Mouse (Mus musculus) limb, embryonic 11.5 days (tissue): ENCODE measurements around the gene Abca3. TPM values are rescaled to one million over a fixed set of nuclear protein-coding genes. Genes with fewer than 3 reads are reported as not detected.

Experiments
- ATAC-seq: fragments of 200-750 bp; cut with Nextera tagmentation; 2 replicates; pipeline ENCODE4 v1.8.0; 2017; ENCODE audit warnings: low read depth; ENCODE audit not compliant: insufficient number of reproducible peaks, low FRiP score, low TSS enrichment
- DNase-seq: peaks from one replicate; pipeline ENCODE4 v3.0.0-alpha.2; 2015; ENCODE audit warnings: low spot score
- H3K27ac ChIP-seq: fragments of 300-500 bp; sonication (generic); replicated peaks from 2 replicates; pipeline ENCODE4 v1.5.1; 2014; ENCODE audit warnings: low read depth, mild to moderate bottlenecking, low read length
- H3K27me3 ChIP-seq: fragments of 300-500 bp; sonication (generic); 2 replicates; pipeline ENCODE4 v1.6.1; 2014; ENCODE audit warnings: mild to moderate bottlenecking, low read length, mixed read lengths; ENCODE audit not compliant: control insufficient read depth, insufficient read depth
- H3K36me3 ChIP-seq: fragments of 300-500 bp; sonication (generic); 2 replicates; pipeline ENCODE4 v1.6.1; 2014; ENCODE audit warnings: mild to moderate bottlenecking, low read length, moderate library complexity, mixed read lengths; ENCODE audit not compliant: control insufficient read depth, insufficient read depth
- H3K4me1 ChIP-seq: fragments of 300-500 bp; sonication (generic); 2 replicates; pipeline ENCODE4 v1.6.1; 2014; ENCODE audit warnings: low read length, mixed read lengths; ENCODE audit not compliant: control insufficient read depth, insufficient read depth
- H3K4me2 ChIP-seq: fragments of 300-500 bp; sonication (generic); 2 replicates; pipeline ENCODE4 v1.6.1; 2014; ENCODE audit warnings: low read depth, mild to moderate bottlenecking, moderate library complexity; ENCODE audit not compliant: severe bottlenecking
- H3K4me3 ChIP-seq: fragments of 300-500 bp; sonication (generic); 2 replicates; pipeline ENCODE4 v1.5.1; 2014; ENCODE audit warnings: low read depth, low read length
- H3K9ac ChIP-seq: fragments of 300-500 bp; sonication (generic); 2 replicates; pipeline ENCODE4 v1.6.1; 2014; ENCODE audit warnings: mild to moderate bottlenecking, low read length
- H3K9me3 ChIP-seq: fragments of 300-500 bp; sonication (generic); 2 replicates; pipeline ENCODE4 v1.6.1; 2016; ENCODE audit warnings: low read length; ENCODE audit not compliant: control insufficient read depth
- WGBS: fragments of 180-500 bp; shearing (Covaris S2); extraction: QIAGEN DNeasy Blood & Tissue Kit; methylation state at CpG from one replicate; pipeline ENCODE4 v1.1.7; 2014; 5-methylcytosine and 5-hydroxymethylcytosine counted together
- polyA plus RNA-seq: library from polyadenylated mRNA; unstranded; fragments of >200 nt; fragmentation: Nextera tagmentation; extraction: Ambion mirVana; gene quantifications from 2 replicates; pipeline ENCODE4 v1.2.1, GENCODE M21; 2014

Gene Abca3
- polyA plus RNA-seq, 1 experiment from 2014 or later, result 3.0 TPM

GRCm38 (mm10) chr17:24391149-24391548, 39.4 kb downstream of the Abca3 start:
- H3K4me1 ChIP-seq, result no peaks in the 10 kb centered on the region
- H3K9ac ChIP-seq, result no peak overlapping the region
- no peak overlapping the region for H3K4me2 ChIP-seq
- no peaks in the 10 kb centered on the region for H3K27me3 ChIP-seq
- 63% methylated on average over 8 of the region's 8 CpGs for WGBS
- no peak overlapping the region for H3K4me3 ChIP-seq
- H3K9me3 ChIP-seq, result no peaks in the 10 kb centered on the region
- H3K27ac ChIP-seq, result no peak overlapping the region
- peak; percentile 26 for DNase-seq
- no peak for ATAC-seq
- no peaks in the 10 kb centered on the region for H3K36me3 ChIP-seq

DNA sequence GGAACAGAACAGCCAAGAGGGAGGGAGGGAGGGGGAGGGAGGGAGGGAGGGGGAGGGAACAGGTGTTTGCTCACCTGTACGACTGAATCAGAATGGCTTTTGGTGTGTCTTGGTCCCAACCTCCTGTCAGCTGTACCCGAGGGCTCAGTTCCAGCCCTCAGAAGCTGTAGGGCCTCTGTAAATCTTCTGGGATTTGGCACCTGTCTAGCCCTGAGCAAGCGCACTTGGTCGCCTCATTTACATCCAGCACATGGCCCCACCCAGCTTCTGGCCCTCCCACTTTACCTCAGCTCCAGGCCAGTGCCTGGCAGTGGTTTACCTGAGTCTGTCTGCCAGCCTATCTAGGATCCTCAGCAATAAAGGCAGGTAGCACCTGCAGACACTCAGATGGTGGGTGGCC, 41.8 kb downstream of the Abca3 start:
- H3K9ac ChIP-seq, result no peak overlapping the region
- no peaks in the 10 kb centered on the region for H3K9me3 ChIP-seq
- DNase-seq, result no peak
- H3K27me3 ChIP-seq, result no peaks in the 10 kb centered on the region
- no peak overlapping the region for H3K4me3 ChIP-seq
- H3K36me3 ChIP-seq, result peaks cover 2% of the 10 kb centered on the region; the same call in 1 of the 2 replicates
- H3K4me2 ChIP-seq, result no peak overlapping the region
- WGBS, result 16% methylated on average over 4 of the region's 4 CpGs
- no peaks in the 10 kb centered on the region for H3K4me1 ChIP-seq
- no peak for ATAC-seq
- no peak overlapping the region for H3K27ac ChIP-seq

DNA sequence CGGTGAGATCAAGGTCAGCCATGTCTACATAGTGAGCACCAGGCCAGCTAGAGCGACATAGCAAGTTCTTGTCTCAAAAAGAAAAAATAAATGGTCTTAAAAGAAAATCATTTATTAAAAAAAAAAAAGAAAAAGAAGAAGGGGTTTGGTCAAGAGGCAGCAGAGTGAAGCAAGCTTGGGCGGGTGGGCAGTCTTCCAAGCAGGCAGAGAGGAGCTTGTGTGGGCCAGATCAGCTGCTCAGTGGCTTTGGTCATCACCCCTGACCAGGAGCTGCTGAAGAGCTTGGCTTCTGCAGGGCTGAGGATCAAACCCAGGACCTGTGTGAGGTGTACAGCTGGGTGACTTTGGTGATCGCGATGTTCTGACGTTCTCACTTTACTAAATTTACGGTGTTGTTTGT, 42.7 kb downstream of the Abca3 start:
- Histone ChIP-seq H3K4me1 (no peaks in the 10 kb centered on the region), H3K4me3 (no peak overlapping the region), H3K36me3 (peaks cover 2% of the 10 kb centered on the region; the same call in 1 of the 2 replicates), H3K27ac (no peak overlapping the region), H3K27me3 (no peaks in the 10 kb centered on the region), H3K9ac (no peak overlapping the region), H3K4me2 (no peak overlapping the region), H3K9me3 (no peaks in the 10 kb centered on the region)
- no peak for ATAC-seq
- DNase-seq, result no peak
- 84% methylated on average over 7 of the region's 7 CpGs for WGBS

GRCm38 (mm10) chr17:24402371-24402770, 50.6 kb downstream of the Abca3 start:
- no peak overlapping the region for H3K4me3 ChIP-seq
- no peak overlapping the region for H3K4me2 ChIP-seq
- H3K4me1 ChIP-seq, result no peaks in the 10 kb centered on the region
- 78% methylated on average over 3 of the region's 3 CpGs for WGBS
- H3K36me3 ChIP-seq, result peaks cover under 1% of the 10 kb centered on the region; the same call in 1 of the 2 replicates
- ATAC-seq, result no peak
- no peak overlapping the region for H3K27ac ChIP-seq
- DNase-seq, result no peak
- H3K9me3 ChIP-seq, result no peaks in the 10 kb centered on the region
- no peaks in the 10 kb centered on the region for H3K27me3 ChIP-seq
- no peak overlapping the region for H3K9ac ChIP-seq

GRCm38 (mm10) chr17:24407116-24407803, 55.5 kb downstream of the Abca3 start:
- H3K36me3 ChIP-seq, result peaks cover 2% of the 10 kb centered on the region
- H3K9ac ChIP-seq, result no peak overlapping the region
- no peak overlapping the region for H3K4me3 ChIP-seq

GRCm38 (mm10) chr17:24413557-24414211, 61.9 kb downstream of the Abca3 start:
- Histone ChIP-seq H3K27ac (no peak overlapping the region; the same call in 1 of the 2 replicates), H3K9ac (peak overlapping the region; percentile 69), H3K9me3 (no peaks in the 10 kb centered on the region), H3K27me3 (no peaks in the 10 kb centered on the region), H3K4me1 (peaks cover 5% of the 10 kb centered on the region; the same call in 1 of the 2 replicates), H3K4me2 (peak overlapping the region; percentile 72), H3K36me3 (peaks cover 12% of the 10 kb centered on the region), H3K4me3 (peak overlapping the region; percentile 91)
- ATAC-seq, result peak; percentile 21
- 34% methylated on average over 22 of the region's 22 CpGs for WGBS
- no peak for DNase-seq

More at GRCm38 (mm10) chr17:24407116-24407803, 55.5 kb downstream of the Abca3 start:
- DNase-seq (no peak), ATAC-seq (no peak)
- WGBS, result 88% methylated on average over 12 of the region's 12 CpGs
- Histone ChIP-seq H3K4me1 (no peaks in the 10 kb centered on the region), H3K4me2 (no peak overlapping the region), H3K9me3 (no peaks in the 10 kb centered on the region), H3K27me3 (no peaks in the 10 kb centered on the region), H3K27ac (no peak overlapping the region)

GRCm38 (mm10) chr17:24414230-24414976, 62.7 kb downstream of the Abca3 start, which contains the start of gene Rnps1:
Gene Rnps1, plus strand, starts transcription at chr17:24414565.
- no peaks in the 10 kb centered on the region for H3K9me3 ChIP-seq
- H3K9ac ChIP-seq, result peak within 1 kb of the TSS; percentile 92
- DNase-seq (peak; percentile 100), ATAC-seq (peak; percentile 93)
- peak within 1 kb of the TSS; percentile 76 for H3K4me2 ChIP-seq
- peaks cover 5% of the 10 kb centered on the region; the same call in 1 of the 2 replicates for H3K4me1 ChIP-seq
- peak within 1 kb of the TSS; percentile 91 for H3K4me3 ChIP-seq
- no peaks in the 10 kb centered on the region for H3K27me3 ChIP-seq
- H3K36me3 ChIP-seq, result peaks cover 19% of the 10 kb centered on the region
- under 1% methylated on average over 64 of the region's 64 CpGs for WGBS
- peak within 1 kb of the TSS; percentile 85 for H3K27ac ChIP-seq

- Histone ChIP-seq H3K9ac (peak overlapping the region; percentile 92), H3K4me1 (peaks cover 5% of the 10 kb centered on the region; the same call in 1 of the 2 replicates), H3K27ac (peak overlapping the region; percentile 85; the same call in 1 of the 2 replicates), H3K4me2 (peak overlapping the region; percentile 76), H3K27me3 (no peaks in the 10 kb centered on the region), H3K4me3 (peak overlapping the region; percentile 91), H3K9me3 (no peaks in the 10 kb centered on the region), H3K36me3 (peaks cover 22% of the 10 kb centered on the region)
- WGBS, result under 1% methylated on average over 21 of the region's 21 CpGs
- ATAC-seq (no peak), DNase-seq (no peak)
These were observed 63.3 kb downstream of the Abca3 start for GRCm38 (mm10) chr17:24415011-24415410.
